Mouse (Mus musculus): ENCODE data around the gene Ntmt1.
A peak's percentile ranks its signal among the peaks of the same experiment; 100 is the strongest.

Gene Ntmt1

GRCm38 (mm10) chr2:30864968-30865381 lies 57.3 kb downstream of the Ntmt1 start:
- DNase-seq (ENCODE audit: low spot score in 2 of 2): peak in 1 of 2 experiments; percentile 35

DNA sequence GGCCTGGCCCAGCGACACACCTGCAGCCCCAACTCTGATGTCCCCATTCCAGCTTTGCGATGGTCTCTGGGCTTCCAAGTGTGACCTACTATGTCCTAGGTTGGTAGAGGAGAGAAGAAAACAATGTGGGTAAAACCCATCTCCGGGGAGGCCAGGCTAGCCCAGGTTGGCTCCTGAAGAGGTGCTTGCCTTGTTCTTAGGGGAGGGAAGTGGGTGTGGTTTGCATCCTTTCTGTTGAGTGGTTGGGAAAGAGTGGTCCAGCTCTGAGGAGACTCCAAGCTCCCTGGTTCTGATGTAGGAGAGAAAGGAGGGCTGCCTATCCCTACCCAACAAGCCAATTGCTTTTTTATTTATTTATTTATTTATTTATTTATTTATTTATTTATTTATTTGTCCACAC lies 57.8 kb downstream of the Ntmt1 start:
- no peak for DNase-seq (ENCODE audit: low spot score in 2 of 2)

GRCm38 (mm10) chr2:30870863-30871262 lies 63.2 kb downstream of the Ntmt1 start:
- no peak for DNase-seq (ENCODE audit: low spot score in 2 of 2)

Measured in urinary bladder, postnatal 4 days (tissue).